Mouse (Mus musculus): Measurements from ENCODE around the gene Ocln. TPM values are rescaled to one million over a fixed set of nuclear protein-coding genes. Genes with fewer than 3 reads are reported as not detected.

Gene Ocln
- total and polyA plus RNA-seq, 3 experiments, result 0.37 to 0.76 (median 0.43) TPM

DNA sequence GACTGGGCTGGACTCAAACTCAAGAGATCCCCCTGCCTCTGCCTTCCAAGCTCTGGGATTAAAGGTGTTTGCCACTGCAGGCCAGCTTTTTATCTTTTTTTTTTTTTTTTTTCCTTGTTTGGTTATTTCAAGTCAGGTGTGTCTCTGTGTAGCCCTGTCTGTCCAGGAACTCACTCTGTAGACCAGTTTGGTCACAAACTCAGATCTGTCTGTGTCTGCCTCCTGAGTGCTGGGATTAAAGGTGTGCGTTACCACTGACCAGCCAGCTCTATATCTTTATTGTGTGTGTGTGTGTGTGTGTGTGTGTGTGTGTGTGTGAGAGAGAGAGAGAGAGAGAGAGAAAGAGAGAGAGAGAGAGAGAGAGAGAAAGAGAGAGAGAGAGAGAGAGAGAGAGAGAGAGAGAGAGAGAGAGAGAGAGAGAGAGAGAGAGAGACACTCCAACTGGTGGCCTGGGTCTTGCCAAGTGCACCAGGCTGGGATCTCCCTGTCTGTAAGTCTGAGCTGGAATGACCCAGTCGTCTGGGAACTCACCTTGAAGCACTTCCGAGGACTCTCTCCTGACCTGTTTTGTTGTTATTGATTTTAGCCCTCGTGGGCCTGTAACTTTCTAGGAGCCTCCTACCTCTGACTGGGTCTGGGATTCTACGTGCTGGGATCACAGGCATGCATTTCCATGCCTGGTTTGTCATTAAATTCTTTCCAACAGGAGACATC lies 42.5 kb upstream of the Ocln start:
- Histone ChIP-seq H3K4me1 (ENCODE audit: control insufficient read depth, insufficient read depth, low read length) (peaks cover 3% of the 10 kb centered on the region; the same call in 1 of the 2 replicates), H3K27ac (peak overlapping the region; percentile 79; the same call in 1 of the 2 replicates), H3K79me2 (replicated peaks; ENCODE audit: control insufficient read depth, insufficient read depth, low read length) (no peaks in the 10 kb centered on the region), H3K9ac (ENCODE audit: low read depth, low read length) (no peak overlapping the region), H3K27me3 (ENCODE audit: control insufficient read depth, insufficient read depth, low read length) (no peaks in the 10 kb centered on the region), H3K4me3 (no peak overlapping the region), H3K36me3 (ENCODE audit: control insufficient read depth, insufficient read depth, low read length) (no peaks in the 10 kb centered on the region)
- TF ChIP-seq POLR2A (IDR thresholded peaks at IDR 0.05; ENCODE audit: insufficient read depth, low read depth, low read length) (no peak), CTCF (IDR thresholded peaks at IDR 0.05) (no peak), EP300 (IDR thresholded peaks at IDR 0.05; ENCODE audit: insufficient read depth, low read depth, low read length) (no peak)
- no peak for DNase-seq
- intact Hi-C loops (cut with DNase I), result loop anchor here (5.0 kb wide), 1 partner anchor 103 kb away; the partner anchor contains the start of gene Gtf2h2
- WGBS, result 74% methylated on average over 5 of the region's 5 CpGs

DNA sequence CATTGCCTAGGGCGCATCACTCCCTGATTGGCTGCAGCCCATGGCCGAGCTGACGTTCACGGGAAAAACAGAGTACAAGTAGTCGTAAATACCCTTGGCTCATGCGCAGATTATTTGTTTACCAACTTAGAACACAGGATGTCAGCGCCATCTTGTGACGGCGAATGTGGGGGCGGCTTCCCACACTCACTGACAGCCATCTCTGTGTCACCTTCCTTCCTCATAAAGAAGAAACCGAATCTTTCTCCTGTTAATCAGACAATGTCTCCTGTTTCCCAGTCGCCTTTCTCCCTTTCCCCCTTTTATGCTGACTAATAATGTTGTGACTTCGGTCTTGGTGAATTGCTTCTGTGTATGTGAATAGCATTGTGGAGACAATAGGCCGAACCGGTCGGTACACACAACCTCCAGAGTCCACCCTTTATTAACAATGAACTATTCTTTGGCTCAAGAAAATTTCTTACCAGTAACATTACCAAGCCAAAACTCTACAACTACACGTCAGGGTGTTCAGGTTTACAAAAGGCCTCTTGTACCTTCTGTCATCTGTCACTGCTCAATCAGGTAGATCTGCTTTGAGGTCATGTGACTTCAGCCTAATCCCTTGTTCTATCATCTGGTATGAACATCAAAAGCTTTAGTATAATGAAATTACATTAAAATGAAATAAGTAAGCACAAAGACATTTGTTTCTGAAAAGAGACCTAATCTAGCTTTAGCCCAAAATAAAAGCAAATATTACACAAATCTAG lies 41.7 kb upstream of the Ocln start:
- 49% methylated on average over 12 of the region's 17 CpGs for WGBS
- intact Hi-C loops (cut with DNase I), result no loop called here
- TF ChIP-seq CTCF (IDR thresholded peaks at IDR 0.05) (peak; percentile 35), EP300 (IDR thresholded peaks at IDR 0.05; ENCODE audit: insufficient read depth, low read depth, low read length) (no peak)
- Histone ChIP-seq H3K4me3 (no peak overlapping the region; the same call in 1 of the 2 replicates), H3K27me3 (ENCODE audit: control insufficient read depth, insufficient read depth, low read length) (no peaks in the 10 kb centered on the region), H3K4me1 (ENCODE audit: control insufficient read depth, insufficient read depth, low read length) (peaks cover 3% of the 10 kb centered on the region; the same call in 1 of the 2 replicates), H3K79me2 (replicated peaks; ENCODE audit: control insufficient read depth, insufficient read depth, low read length) (no peaks in the 10 kb centered on the region), H3K9ac (ENCODE audit: low read depth, low read length) (no peak overlapping the region; the same call in 1 of the 2 replicates), H3K36me3 (ENCODE audit: control insufficient read depth, insufficient read depth, low read length) (no peaks in the 10 kb centered on the region), H3K27ac (peak overlapping the region; percentile 79)
- DNase-seq, result peak in 1 of 2 experiments; percentile 31

DNA sequence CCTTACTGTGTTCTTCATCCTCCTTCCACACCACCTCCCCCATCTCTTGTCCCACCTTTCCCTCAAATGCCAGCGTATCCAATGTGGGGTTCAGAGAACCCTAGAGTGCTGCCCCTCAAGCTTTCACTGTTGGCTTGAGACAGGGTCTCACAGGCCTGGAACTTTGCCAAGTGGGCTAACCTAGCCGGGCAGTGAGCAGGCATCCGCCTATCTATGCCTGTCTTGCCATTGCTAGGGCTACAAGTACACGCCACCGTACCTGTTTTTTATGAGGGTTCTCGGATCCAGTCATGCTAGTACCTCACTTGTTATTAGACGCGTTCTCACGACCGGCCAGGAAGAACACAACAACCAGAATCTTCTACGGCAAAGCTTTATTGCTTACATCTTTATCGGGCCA lies 36.1 kb upstream of the Ocln start:
- no peaks in the 10 kb centered on the region for H3K4me1 ChIP-seq (ENCODE audit: control insufficient read depth, insufficient read depth, low read length)
- no peak for DNase-seq
- H3K36me3 ChIP-seq (ENCODE audit: control insufficient read depth, insufficient read depth, low read length), result no peaks in the 10 kb centered on the region
- H3K27me3 ChIP-seq (ENCODE audit: control insufficient read depth, insufficient read depth, low read length), result no peaks in the 10 kb centered on the region
- H3K9ac ChIP-seq (ENCODE audit: low read depth, low read length), result no peak overlapping the region
- no peaks in the 10 kb centered on the region for H3K79me2 ChIP-seq (replicated peaks; ENCODE audit: control insufficient read depth, insufficient read depth, low read length)
- 78% methylated on average over 12 of the region's 12 CpGs for WGBS
- no peak overlapping the region for H3K4me3 ChIP-seq
- intact Hi-C loops (cut with DNase I), result no loop called here
- no peak overlapping the region for H3K27ac ChIP-seq
- TF ChIP-seq EP300 (IDR thresholded peaks at IDR 0.05; ENCODE audit: insufficient read depth, low read depth, low read length), result no peak
- no peak for TF ChIP-seq POLR2A (IDR thresholded peaks at IDR 0.05; ENCODE audit: insufficient read depth, low read depth, low read length)
- no peak for TF ChIP-seq CTCF (IDR thresholded peaks at IDR 0.05)

DNA sequence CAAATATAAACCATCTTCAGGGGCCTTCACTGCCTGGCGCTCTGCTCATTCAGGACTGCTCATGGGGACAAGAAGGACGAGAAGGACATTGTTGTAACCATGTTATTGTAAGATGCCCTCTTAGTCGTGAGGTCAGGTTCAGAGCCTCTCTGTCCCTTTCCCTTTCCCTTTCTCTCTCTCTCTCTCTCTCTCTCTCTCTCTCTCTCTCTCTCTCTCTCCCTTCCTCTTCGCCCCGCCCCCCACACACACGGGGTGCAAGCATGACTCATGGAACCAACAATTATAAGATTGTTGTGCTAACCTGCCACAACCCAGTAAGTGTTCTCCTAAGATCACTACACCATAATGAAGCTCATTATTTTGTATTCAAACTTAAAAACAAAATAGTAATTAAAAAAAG lies 29.6 kb upstream of the Ocln start:
- no peak for DNase-seq
- 33% methylated on average over 6 of the region's 6 CpGs for WGBS
- Histone ChIP-seq H3K4me3 (no peak overlapping the region), H3K4me1 (ENCODE audit: control insufficient read depth, insufficient read depth, low read length) (no peaks in the 10 kb centered on the region), H3K9ac (ENCODE audit: low read depth, low read length) (no peak overlapping the region), H3K36me3 (ENCODE audit: control insufficient read depth, insufficient read depth, low read length) (no peaks in the 10 kb centered on the region), H3K27ac (no peak overlapping the region), H3K79me2 (replicated peaks; ENCODE audit: control insufficient read depth, insufficient read depth, low read length) (no peaks in the 10 kb centered on the region), H3K27me3 (ENCODE audit: control insufficient read depth, insufficient read depth, low read length) (no peaks in the 10 kb centered on the region)
- no peak for TF ChIP-seq EP300 (IDR thresholded peaks at IDR 0.05; ENCODE audit: insufficient read depth, low read depth, low read length)
- no peak for TF ChIP-seq CTCF (IDR thresholded peaks at IDR 0.05)
- no peak for TF ChIP-seq POLR2A (IDR thresholded peaks at IDR 0.05; ENCODE audit: insufficient read depth, low read depth, low read length)
- intact Hi-C loops (cut with DNase I), result loop anchor here (5.0 kb wide), 1 partner anchor 90 kb away; the partner anchor contains the start of gene Gtf2h2

DNA sequence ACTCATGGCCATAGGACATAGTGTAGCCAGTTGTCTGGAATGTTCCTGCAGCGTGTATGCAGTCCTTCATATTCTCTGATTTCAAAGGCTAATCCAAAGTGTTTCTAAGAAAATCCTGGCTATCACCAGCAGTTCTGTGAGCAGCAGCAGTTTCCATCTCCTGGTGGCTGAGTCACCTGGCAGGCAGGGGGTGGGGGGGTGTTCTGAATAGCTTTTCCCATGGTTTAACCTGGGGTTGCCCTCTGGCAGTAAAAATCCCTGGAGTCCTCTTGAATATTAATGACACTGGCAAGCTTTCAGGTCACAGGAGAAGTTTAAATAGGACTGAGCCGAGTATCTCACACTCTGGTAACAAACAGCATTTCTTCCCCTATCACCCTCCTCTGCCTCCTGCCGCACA lies 29.2 kb upstream of the Ocln start:
- Histone ChIP-seq H3K4me3 (no peak overlapping the region), H3K27me3 (ENCODE audit: control insufficient read depth, insufficient read depth, low read length) (no peaks in the 10 kb centered on the region), H3K4me1 (ENCODE audit: control insufficient read depth, insufficient read depth, low read length) (no peaks in the 10 kb centered on the region), H3K36me3 (ENCODE audit: control insufficient read depth, insufficient read depth, low read length) (no peaks in the 10 kb centered on the region), H3K27ac (no peak overlapping the region), H3K9ac (ENCODE audit: low read depth, low read length) (no peak overlapping the region), H3K79me2 (replicated peaks; ENCODE audit: control insufficient read depth, insufficient read depth, low read length) (no peaks in the 10 kb centered on the region)
- intact Hi-C loops (cut with DNase I), result loop anchor here (5.0 kb wide), 1 partner anchor 89 kb away; the partner anchor contains the start of gene Gtf2h2
- 18% methylated on average over 3 of the region's 3 CpGs for WGBS
- no peak for DNase-seq
- TF ChIP-seq CTCF (IDR thresholded peaks at IDR 0.05), result no peak
- TF ChIP-seq POLR2A (IDR thresholded peaks at IDR 0.05; ENCODE audit: insufficient read depth, low read depth, low read length), result no peak
- TF ChIP-seq EP300 (IDR thresholded peaks at IDR 0.05; ENCODE audit: insufficient read depth, low read depth, low read length), result no peak

DNA sequence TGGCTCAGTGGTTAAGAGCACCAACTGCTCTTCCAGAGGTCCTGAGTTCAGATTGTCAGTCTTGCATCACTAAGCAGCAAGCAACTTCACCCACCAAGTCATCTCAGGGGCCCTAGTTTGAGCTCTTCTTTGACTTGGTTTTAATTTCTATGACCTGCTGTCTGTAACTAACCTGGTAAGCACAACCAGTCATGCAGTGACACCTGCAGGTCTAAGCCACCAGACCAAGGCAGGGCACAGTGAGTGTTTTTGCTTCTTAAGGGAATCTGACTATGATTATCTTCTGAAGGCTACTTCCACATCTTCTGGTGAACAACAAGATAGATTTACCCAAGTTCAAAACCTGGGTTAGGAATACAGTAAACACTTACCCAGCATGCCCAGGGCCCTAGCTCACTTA lies 27.4 kb upstream of the Ocln start:
- Histone ChIP-seq H3K36me3 (ENCODE audit: control insufficient read depth, insufficient read depth, low read length) (no peaks in the 10 kb centered on the region), H3K79me2 (replicated peaks; ENCODE audit: control insufficient read depth, insufficient read depth, low read length) (no peaks in the 10 kb centered on the region), H3K27me3 (ENCODE audit: control insufficient read depth, insufficient read depth, low read length) (no peaks in the 10 kb centered on the region), H3K4me3 (no peak overlapping the region), H3K9ac (ENCODE audit: low read depth, low read length) (no peak overlapping the region), H3K4me1 (ENCODE audit: control insufficient read depth, insufficient read depth, low read length) (no peaks in the 10 kb centered on the region), H3K27ac (no peak overlapping the region)
- intact Hi-C loops (cut with DNase I), result loop anchor here (5.0 kb wide), 1 partner anchor 88 kb away; the partner anchor contains the start of gene Gtf2h2
- DNase-seq, result no peak
- no peak for TF ChIP-seq EP300 (IDR thresholded peaks at IDR 0.05; ENCODE audit: insufficient read depth, low read depth, low read length)
- no peak for TF ChIP-seq CTCF (IDR thresholded peaks at IDR 0.05)
- TF ChIP-seq POLR2A (IDR thresholded peaks at IDR 0.05; ENCODE audit: insufficient read depth, low read depth, low read length), result no peak
